Mouse (Mus musculus) neural tube, embryonic 15.5 days (tissue): ENCODE measurements around the gene Nutf2-ps1. TPM values are rescaled to one million over a fixed set of nuclear protein-coding genes. Genes with fewer than 3 reads are reported as not detected.

ENCODE experiments used
- ATAC-seq: fragments of 200-750 bp; cut with Nextera tagmentation; 2 replicates; pipeline ENCODE4 v1.8.0; 2017; ENCODE audit warnings: mild to moderate bottlenecking, moderate TSS enrichment, moderate library complexity; ENCODE audit not compliant: low FRiP score
- H3K27ac ChIP-seq: fragments of 300-500 bp; sonication (generic); replicated peaks from 2 replicates; pipeline ENCODE4 v1.5.1; 2015; ENCODE audit warnings: mild to moderate bottlenecking, inconsistent platforms
- H3K27me3 ChIP-seq: fragments of 300-500 bp; sonication (generic); replicated peaks from 2 replicates; pipeline ENCODE4 v1.6.1; 2015; ENCODE audit warnings: inconsistent platforms
- H3K36me3 ChIP-seq: fragments of 300-500 bp; sonication (generic); 2 replicates; pipeline ENCODE4 v1.6.1; 2015; ENCODE audit warnings: inconsistent platforms
- H3K4me1 ChIP-seq: fragments of 300-500 bp; sonication (generic); 2 replicates; pipeline ENCODE4 v1.6.1; 2015; ENCODE audit warnings: inconsistent platforms
- H3K4me2 ChIP-seq: fragments of 300-500 bp; sonication (generic); 2 replicates; pipeline ENCODE4 v1.6.1; 2015; ENCODE audit warnings: inconsistent platforms, mild to moderate bottlenecking, moderate library complexity
- H3K4me3 ChIP-seq: fragments of 300-500 bp; sonication (generic); replicated peaks from 2 replicates; pipeline ENCODE4 v1.5.1; 2015; ENCODE audit warnings: mild to moderate bottlenecking, inconsistent platforms
- H3K9ac ChIP-seq: fragments of 300-500 bp; sonication (generic); replicated peaks from 2 replicates; pipeline ENCODE4 v1.6.1; 2015; ENCODE audit warnings: mild to moderate bottlenecking, inconsistent platforms
- H3K9me3 ChIP-seq: fragments of 300-500 bp; sonication (generic); replicated peaks from 2 replicates; pipeline ENCODE4 v1.6.1; 2016; ENCODE audit warnings: inconsistent platforms
- WGBS: fragments of 180-500 bp; shearing (Covaris S2); methylation state at CpG from one replicate; pipeline ENCODE4 v1.1.7; 2015; ENCODE audit warnings: mixed read lengths; 5-methylcytosine and 5-hydroxymethylcytosine counted together
- polyA plus RNA-seq: library from polyadenylated mRNA; unstranded; fragments of >200 nt; fragmentation: Nextera tagmentation; extraction: Ambion mirVana; gene quantifications from 2 replicates; pipeline ENCODE4 v1.2.1, GENCODE M21; 2015

Gene Nutf2-ps1
- polyA plus RNA-seq, 1 experiment from 2014 or later: 221 TPM

GRCm38 (mm10) chr19:53565565-53566277, 23.1 kb downstream of the Nutf2-ps1 start:
- WGBS: 94% methylated on average over 14 of the region's 14 CpGs
- ATAC-seq: no peak
- no peaks in the 10 kb centered on the region for H3K36me3 ChIP-seq
- no peak overlapping the region for H3K9ac ChIP-seq
- H3K4me3 ChIP-seq: no peak overlapping the region
- H3K4me1 ChIP-seq: peaks cover 5% of the 10 kb centered on the region; the same call in 1 of the 2 replicates
- H3K9me3 ChIP-seq: no peaks in the 10 kb centered on the region
- no peaks in the 10 kb centered on the region for H3K27me3 ChIP-seq
- no peak overlapping the region for H3K27ac ChIP-seq
- H3K4me2 ChIP-seq: no peak overlapping the region

GRCm38 (mm10) chr19:53564174-53564573, 24.7 kb downstream of the Nutf2-ps1 start:
- WGBS: 60% methylated on average over 4 of the region's 4 CpGs
- no peak for ATAC-seq

DNA sequence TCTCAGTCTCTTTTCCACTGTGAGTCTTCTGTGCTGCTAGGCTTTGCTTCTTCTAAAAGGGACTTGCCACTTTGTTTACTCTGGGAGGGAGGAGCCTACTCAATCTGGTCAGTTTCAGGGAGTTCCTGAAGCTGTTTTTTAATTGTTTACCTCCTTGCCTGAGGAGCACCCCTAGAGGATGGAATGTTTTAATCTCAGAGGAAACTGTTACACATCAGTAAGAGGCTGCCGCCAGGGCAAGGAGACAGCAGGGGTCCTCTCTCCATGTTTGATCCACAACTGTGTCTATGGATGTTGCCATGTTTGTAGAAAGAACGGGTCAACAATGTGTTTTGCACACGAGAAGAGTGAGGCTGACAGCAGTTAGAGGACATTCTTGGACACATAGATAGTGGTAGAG, 28.4 kb downstream of the Nutf2-ps1 start:
- H3K9me3 ChIP-seq: no peaks in the 10 kb centered on the region
- peaks cover 8% of the 10 kb centered on the region for H3K4me1 ChIP-seq
- H3K4me2 ChIP-seq: no peak overlapping the region
- no peak for ATAC-seq
- WGBS: 84% methylated on average over 3 of the region's 3 CpGs
- H3K36me3 ChIP-seq: no peaks in the 10 kb centered on the region
- no peaks in the 10 kb centered on the region for H3K27me3 ChIP-seq
- no peak overlapping the region for H3K27ac ChIP-seq
- H3K4me3 ChIP-seq: no peak overlapping the region
- no peak overlapping the region for H3K9ac ChIP-seq

More at GRCm38 (mm10) chr19:53564174-53564573, 24.7 kb downstream of the Nutf2-ps1 start:
- H3K4me3 ChIP-seq: no peak overlapping the region
- H3K4me1 ChIP-seq: peaks cover 5% of the 10 kb centered on the region; the same call in 1 of the 2 replicates
- no peak overlapping the region for H3K27ac ChIP-seq
- no peaks in the 10 kb centered on the region for H3K9me3 ChIP-seq
- H3K36me3 ChIP-seq: no peaks in the 10 kb centered on the region
- no peak overlapping the region for H3K9ac ChIP-seq
- H3K27me3 ChIP-seq: no peaks in the 10 kb centered on the region
- no peak overlapping the region for H3K4me2 ChIP-seq

GRCm38 (mm10) chr19:53557267-53557936, 31.5 kb downstream of the Nutf2-ps1 start:
- WGBS: 24% methylated on average over 20 of the region's 20 CpGs
- no peak overlapping the region for H3K4me3 ChIP-seq
- no peaks in the 10 kb centered on the region for H3K27me3 ChIP-seq
- H3K9me3 ChIP-seq: no peaks in the 10 kb centered on the region
- no peak overlapping the region for H3K9ac ChIP-seq
- ATAC-seq: no peak
- H3K36me3 ChIP-seq: no peaks in the 10 kb centered on the region
- peak overlapping the region; percentile 45 for H3K4me2 ChIP-seq
- H3K4me1 ChIP-seq: peaks cover 8% of the 10 kb centered on the region
- H3K27ac ChIP-seq: no peak overlapping the region

- H3K4me3 ChIP-seq: no peak overlapping the region
- no peaks in the 10 kb centered on the region for H3K27me3 ChIP-seq
- no peak for ATAC-seq
- peaks cover 8% of the 10 kb centered on the region for H3K4me1 ChIP-seq
- no peak overlapping the region for H3K9ac ChIP-seq
- 26% methylated on average over 6 of the region's 6 CpGs for WGBS
- peak overlapping the region; percentile 45 for H3K4me2 ChIP-seq
- H3K9me3 ChIP-seq: no peaks in the 10 kb centered on the region
- no peak overlapping the region for H3K27ac ChIP-seq
- no peaks in the 10 kb centered on the region for H3K36me3 ChIP-seq
Observed at GRCm38 (mm10) chr19:53556841-53557240, 32.0 kb downstream of the Nutf2-ps1 start.

- H3K4me2 ChIP-seq: no peak overlapping the region
- H3K27me3 ChIP-seq: no peaks in the 10 kb centered on the region
- no peaks in the 10 kb centered on the region for H3K36me3 ChIP-seq
- H3K9me3 ChIP-seq: no peaks in the 10 kb centered on the region
- 75% methylated on average over 5 of the region's 5 CpGs for WGBS
- H3K4me1 ChIP-seq: peaks cover 8% of the 10 kb centered on the region
- no peak overlapping the region for H3K27ac ChIP-seq
- H3K9ac ChIP-seq: no peak overlapping the region
- no peak overlapping the region for H3K4me3 ChIP-seq
- ATAC-seq: no peak
Observed at GRCm38 (mm10) chr19:53554981-53555616, 33.8 kb downstream of the Nutf2-ps1 start.

- WGBS: 91% methylated on average over 11 of the region's 11 CpGs
- no peak overlapping the region for H3K9ac ChIP-seq
- no peak for ATAC-seq
- H3K4me2 ChIP-seq: no peak overlapping the region
- H3K27ac ChIP-seq: no peak overlapping the region
- peaks cover 8% of the 10 kb centered on the region for H3K4me1 ChIP-seq
- H3K9me3 ChIP-seq: no peaks in the 10 kb centered on the region
- no peak overlapping the region for H3K4me3 ChIP-seq
- H3K27me3 ChIP-seq: no peaks in the 10 kb centered on the region
- H3K36me3 ChIP-seq: no peaks in the 10 kb centered on the region
Observed at GRCm38 (mm10) chr19:53554402-53554801, 34.5 kb downstream of the Nutf2-ps1 start.

DNA sequence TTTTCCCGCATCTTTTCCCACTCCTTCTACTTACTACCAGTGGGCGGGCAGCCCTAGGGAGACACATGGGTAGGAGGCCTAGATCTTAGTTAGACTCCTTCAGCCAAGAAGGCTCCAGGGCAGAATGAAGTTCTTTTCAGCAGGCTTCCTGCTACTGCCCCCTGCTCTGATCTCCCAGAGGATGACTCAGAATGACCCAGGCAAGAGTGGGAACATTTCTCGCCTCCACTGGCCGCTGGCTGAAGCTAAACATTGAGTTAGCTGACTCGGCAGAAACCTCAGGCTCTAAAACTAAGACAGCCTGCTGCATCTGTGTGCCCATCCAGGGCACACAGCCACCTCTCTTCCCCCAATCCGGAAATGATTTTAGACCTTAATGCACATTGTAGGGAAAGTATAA, 36.1 kb downstream of the Nutf2-ps1 start:
- Histone ChIP-seq H3K9ac (no peak overlapping the region), H3K36me3 (no peaks in the 10 kb centered on the region), H3K4me2 (no peak overlapping the region), H3K9me3 (no peaks in the 10 kb centered on the region), H3K4me3 (no peak overlapping the region), H3K27me3 (no peaks in the 10 kb centered on the region), H3K27ac (no peak overlapping the region), H3K4me1 (peaks cover 9% of the 10 kb centered on the region)
- WGBS: 59% methylated on average over 6 of the region's 6 CpGs
- no peak for ATAC-seq

DNA sequence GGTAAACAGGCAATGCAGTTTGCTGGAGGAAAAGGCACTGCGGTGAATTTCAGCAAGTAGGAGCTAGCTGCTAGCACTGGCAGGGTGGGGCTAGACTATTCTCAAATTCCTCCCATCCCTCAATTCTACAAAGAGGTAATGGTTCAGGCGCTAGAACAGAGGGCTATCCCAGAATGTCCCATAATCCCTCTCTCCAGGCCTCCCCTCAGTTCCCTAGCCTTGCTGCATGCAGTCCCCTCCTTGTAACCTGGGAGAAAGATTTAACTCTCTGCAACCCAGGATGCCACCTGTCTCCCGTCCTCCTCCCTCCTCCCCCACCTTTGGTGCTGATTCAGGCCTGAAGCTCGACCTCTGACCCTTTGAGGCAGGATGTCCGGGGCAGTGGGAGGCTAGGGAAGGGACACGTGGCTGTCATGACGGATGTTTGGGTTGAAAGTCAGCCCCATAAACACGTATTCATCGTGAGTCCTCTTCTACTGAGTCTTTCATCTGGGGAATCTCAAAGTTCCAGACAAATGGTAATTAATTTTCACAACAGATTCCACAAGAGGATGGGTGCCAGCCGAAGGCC, 36.6 kb downstream of the Nutf2-ps1 start:
- Histone ChIP-seq H3K4me3 (no peak overlapping the region), H3K9me3 (no peaks in the 10 kb centered on the region), H3K27me3 (no peaks in the 10 kb centered on the region), H3K36me3 (no peaks in the 10 kb centered on the region), H3K4me1 (peaks cover 9% of the 10 kb centered on the region), H3K4me2 (no peak overlapping the region), H3K27ac (no peak overlapping the region), H3K9ac (no peak overlapping the region)
- 36% methylated on average over 10 of the region's 10 CpGs for WGBS
- no peak for ATAC-seq

DNA sequence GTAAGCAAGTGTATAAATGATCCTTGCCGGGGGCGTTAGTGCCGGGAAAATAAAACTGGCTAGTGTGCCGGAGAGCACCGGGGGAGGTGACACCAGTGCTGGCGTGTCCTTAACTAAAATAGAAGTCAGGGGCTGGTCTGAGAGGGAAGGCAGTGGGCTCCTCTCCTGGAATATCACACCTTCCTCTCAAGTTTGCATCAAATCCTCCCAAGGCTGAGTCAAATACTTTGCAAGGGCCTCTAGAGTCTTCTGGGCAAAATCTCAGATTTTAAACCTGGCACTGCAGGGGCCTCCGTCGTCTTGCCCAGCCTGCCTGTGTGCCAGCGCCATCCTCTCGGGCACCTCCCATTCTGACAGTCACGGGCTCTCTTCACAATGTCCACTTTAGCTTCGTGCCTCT, 37.9 kb downstream of the Nutf2-ps1 start:
- Histone ChIP-seq H3K9me3 (no peaks in the 10 kb centered on the region), H3K27ac (no peak overlapping the region), H3K9ac (no peak overlapping the region), H3K4me2 (no peak overlapping the region), H3K4me1 (peaks cover 7% of the 10 kb centered on the region; the same call in 1 of the 2 replicates), H3K27me3 (no peaks in the 10 kb centered on the region), H3K36me3 (no peaks in the 10 kb centered on the region), H3K4me3 (no peak overlapping the region)
- WGBS: 82% methylated on average over 12 of the region's 12 CpGs
- ATAC-seq: no peak

GRCm38 (mm10) chr19:53547597-53547996, 41.3 kb downstream of the Nutf2-ps1 start:
- Histone ChIP-seq H3K9ac (no peak overlapping the region), H3K27me3 (no peaks in the 10 kb centered on the region), H3K36me3 (no peaks in the 10 kb centered on the region), H3K27ac (no peak overlapping the region), H3K4me2 (no peak overlapping the region), H3K4me1 (peaks cover 7% of the 10 kb centered on the region; the same call in 1 of the 2 replicates), H3K9me3 (no peaks in the 10 kb centered on the region), H3K4me3 (no peak overlapping the region)
- 21% methylated on average over 8 of the region's 8 CpGs for whole genome bisulfite sequencing
- no peak for ATAC-seq
